Mouse (Mus musculus): Measurements from ENCODE around the gene Rhbdd3. TPM values are rescaled to one million over a fixed set of nuclear protein-coding genes. Genes with fewer than 3 reads are reported as not detected.

Rhbdd3 gene
- total RNA-seq, 1 experiment from 2014 or later = 5.2 TPM

DNA sequence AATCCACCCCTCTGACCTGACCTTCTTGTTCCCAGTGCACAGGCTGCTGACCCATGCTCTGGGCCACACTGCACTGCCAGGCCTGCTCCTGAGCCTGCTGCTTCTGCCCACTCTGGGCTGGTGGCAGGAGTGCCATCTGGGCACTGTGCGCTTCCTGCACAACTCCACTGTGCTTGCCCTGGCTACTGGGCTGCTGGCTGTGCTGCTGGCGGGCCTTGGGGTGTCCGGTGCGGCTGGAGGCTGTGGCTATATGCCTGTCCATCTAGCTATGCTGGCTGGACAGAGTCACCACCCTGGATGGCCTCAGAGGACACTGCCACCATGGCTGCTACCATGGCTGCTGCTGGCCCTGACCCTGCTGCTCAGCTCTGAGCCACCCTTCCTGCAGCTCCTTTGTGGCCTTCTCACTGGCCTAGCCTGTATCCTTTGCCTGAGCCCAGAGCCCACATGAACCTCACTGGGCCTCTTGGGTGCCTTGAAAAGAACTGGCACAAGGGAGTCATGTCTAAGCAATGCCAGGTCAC is 5.3 kb downstream of the Rhbdd3 start:
- ATAC-seq (ENCODE audit: extremely low read depth, insufficient number of reproducible peaks, low FRiP score, poor library complexity, severe bottlenecking) = no peak

- ATAC-seq (ENCODE audit: extremely low read depth, insufficient number of reproducible peaks, low FRiP score, poor library complexity, severe bottlenecking) = no peak
Observed at GRCm38 (mm10) chr11:5109441-5109840, 10.7 kb downstream of the Rhbdd3 start.

- ATAC-seq (ENCODE audit: extremely low read depth, insufficient number of reproducible peaks, low FRiP score, poor library complexity, severe bottlenecking) = no peak
Observed at GRCm38 (mm10) chr11:5113645-5114044, 14.9 kb downstream of the Rhbdd3 start.

DNA sequence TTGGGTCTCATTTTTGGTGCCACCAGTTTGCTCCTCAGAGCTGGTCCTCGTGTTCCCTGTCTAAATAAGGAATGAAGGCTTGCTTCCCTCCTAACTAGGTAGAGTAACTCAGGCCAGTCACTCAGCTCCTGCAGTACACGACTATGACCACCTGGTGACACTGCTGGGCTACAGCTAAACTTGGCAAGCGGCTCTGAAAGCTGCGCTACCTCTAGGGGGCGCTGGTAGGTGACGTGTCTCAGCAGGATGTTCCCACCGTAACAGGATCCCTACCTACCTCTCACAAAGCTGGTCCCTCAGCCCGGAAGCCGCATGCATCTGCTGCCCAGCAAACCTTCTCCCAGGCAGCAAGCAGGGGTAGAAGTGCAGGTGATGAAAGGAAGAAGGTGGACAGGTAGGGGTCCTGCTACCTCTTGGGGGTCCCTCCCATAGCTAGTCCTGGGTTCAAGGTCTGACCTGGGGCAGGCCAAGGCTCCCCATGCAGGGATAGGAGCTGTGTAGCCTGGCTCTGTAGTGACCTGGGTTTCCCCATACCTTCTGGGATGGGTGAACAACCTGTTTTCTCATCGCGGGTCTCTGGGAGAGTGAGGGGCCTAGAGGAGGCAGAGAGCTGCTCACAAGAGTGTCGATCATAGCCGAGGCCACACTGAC is 16.3 kb downstream of the Rhbdd3 start:
- ATAC-seq (ENCODE audit: extremely low read depth, insufficient number of reproducible peaks, low FRiP score, poor library complexity, severe bottlenecking) = peak; percentile 94

DNA sequence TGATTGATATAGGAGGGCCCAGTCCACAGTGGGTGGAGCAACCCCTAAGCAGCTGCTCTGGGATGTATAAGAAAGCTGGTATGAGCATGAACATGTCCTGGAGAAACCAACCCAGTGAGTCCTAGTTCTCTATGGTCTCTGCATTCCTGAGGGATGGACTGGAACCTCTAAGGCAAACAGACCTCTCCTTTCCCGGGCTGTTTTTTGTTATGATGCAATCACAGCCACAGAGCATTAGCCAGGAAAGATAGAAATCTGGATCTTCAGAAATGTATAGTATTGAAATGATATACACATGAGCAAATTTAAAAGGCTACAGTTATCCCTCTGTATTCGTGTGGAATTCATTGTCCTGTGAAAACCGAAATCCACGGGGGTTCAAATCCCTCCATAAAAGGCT is 27.0 kb downstream of the Rhbdd3 start:
- ATAC-seq (ENCODE audit: extremely low read depth, insufficient number of reproducible peaks, low FRiP score, poor library complexity, severe bottlenecking) = no peak

DNA sequence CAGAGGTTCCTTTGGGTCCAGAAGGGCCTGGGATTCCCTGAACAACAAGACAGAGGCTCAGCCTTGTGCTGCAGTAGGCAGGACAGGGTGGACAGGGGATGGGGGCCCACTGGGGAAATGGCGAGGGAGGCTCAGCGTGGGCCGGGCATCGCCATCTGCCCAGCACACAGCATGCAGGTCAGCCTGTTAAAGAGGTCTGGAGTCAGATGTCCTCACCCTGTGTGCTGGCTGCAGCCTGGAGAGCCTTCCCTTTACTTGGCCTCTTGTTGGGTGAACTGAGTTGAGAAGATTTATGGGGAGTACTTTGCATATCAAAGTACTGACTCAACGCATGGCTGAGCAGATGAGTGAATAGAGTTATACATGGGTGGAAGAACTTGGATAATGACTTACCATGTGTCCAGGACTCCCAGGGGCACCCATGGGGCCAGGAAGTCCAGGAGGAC is 30.3 kb downstream of the Rhbdd3 start:
- ATAC-seq (ENCODE audit: extremely low read depth, insufficient number of reproducible peaks, low FRiP score, poor library complexity, severe bottlenecking) = no peak

- ATAC-seq (ENCODE audit: extremely low read depth, insufficient number of reproducible peaks, low FRiP score, poor library complexity, severe bottlenecking) = no peak
Observed at GRCm38 (mm10) chr11:5130111-5130665, 31.5 kb downstream of the Rhbdd3 start.

DNA sequence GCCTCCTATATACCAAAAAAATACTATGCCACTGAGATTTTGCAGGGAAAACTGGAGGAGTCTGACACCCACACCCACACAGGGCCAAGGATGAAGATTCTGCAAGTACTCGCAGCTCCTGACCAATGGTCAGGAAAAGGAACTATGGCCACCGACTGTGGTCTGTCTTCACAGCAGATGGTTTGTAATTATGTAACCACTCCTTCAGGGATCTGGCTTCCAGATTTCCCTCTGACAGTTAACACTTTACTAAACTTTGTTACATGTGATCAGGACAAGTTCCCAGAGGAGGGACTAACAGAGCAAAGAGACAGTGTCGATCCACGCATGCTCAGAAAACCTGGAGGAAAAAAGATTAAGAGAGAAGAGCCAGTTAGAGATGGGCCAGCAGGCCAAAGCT is 34.0 kb downstream of the Rhbdd3 start:
- ATAC-seq (ENCODE audit: extremely low read depth, insufficient number of reproducible peaks, low FRiP score, poor library complexity, severe bottlenecking) = no peak

- ATAC-seq (ENCODE audit: extremely low read depth, insufficient number of reproducible peaks, low FRiP score, poor library complexity, severe bottlenecking) = no peak
Observed at GRCm38 (mm10) chr11:5135914-5136313, 37.2 kb downstream of the Rhbdd3 start.

- no peak for ATAC-seq (ENCODE audit: extremely low read depth, insufficient number of reproducible peaks, low FRiP score, poor library complexity, severe bottlenecking)
Observed at GRCm38 (mm10) chr11:5138642-5139041, 39.9 kb downstream of the Rhbdd3 start.

DNA sequence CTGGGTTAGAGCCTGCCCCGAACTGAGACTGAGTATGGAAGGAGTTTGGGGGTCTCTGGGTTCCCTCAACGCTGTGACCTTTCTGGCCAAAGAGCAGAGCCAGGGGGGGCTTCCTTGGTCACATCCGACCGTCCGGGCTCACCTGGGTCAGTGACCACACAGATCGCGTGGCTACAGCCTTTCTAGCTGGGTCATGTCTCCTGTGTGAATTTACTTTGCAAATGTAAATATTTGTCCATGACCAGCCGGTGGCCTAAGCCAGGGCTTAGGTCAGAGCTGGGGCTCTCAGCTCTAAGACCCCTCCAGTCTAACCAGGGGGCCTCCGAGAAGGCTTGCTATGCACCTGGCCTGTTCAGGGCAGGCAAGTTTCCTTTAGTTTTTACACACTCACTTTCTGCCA is 40.6 kb downstream of the Rhbdd3 start:
- ATAC-seq (ENCODE audit: extremely low read depth, insufficient number of reproducible peaks, low FRiP score, poor library complexity, severe bottlenecking) = no peak

- ATAC-seq (ENCODE audit: extremely low read depth, insufficient number of reproducible peaks, low FRiP score, poor library complexity, severe bottlenecking) = no peak
Observed at GRCm38 (mm10) chr11:5140619-5141018, 41.9 kb downstream of the Rhbdd3 start.

DNA sequence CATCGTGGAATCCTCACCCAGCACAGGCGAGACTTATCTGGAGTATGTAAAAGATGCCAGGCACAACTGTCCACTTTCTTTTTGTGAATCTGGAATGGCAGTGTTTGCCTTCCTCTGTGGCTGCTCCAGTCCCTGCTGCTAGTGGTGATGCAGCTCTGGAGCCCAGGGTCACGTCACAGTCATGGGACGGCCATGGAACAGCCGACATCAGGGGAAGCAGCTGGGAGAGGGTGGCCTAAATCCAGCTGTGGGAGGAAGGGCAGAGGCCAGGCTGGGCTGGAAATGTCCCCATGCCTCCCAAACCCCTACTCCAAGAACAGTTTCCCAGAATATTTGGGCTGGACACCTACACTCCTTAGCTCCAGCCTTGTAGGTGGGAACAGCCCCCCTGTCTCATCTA is 42.5 kb downstream of the Rhbdd3 start:
- ATAC-seq (ENCODE audit: extremely low read depth, insufficient number of reproducible peaks, low FRiP score, poor library complexity, severe bottlenecking) = no peak

DNA sequence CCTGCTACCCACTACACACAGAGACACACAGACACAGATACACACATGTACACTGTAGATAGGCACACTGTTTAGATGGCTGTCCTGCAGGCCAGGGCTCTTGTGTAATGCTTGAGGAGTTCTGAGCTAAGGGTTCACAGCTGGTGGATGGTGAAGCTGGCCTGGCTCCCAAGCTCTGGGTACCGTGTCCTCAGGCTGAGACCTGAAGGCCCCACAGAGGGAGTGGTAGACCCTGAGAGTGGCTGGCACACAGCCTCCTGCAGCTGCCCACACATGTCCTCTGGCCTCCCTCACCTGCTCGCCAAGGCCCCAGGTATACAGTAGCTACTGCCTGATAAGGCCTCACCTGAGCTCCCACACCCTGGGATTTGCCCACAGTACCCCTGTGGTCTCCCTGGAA is 43.2 kb downstream of the Rhbdd3 start:
- no peak for ATAC-seq (ENCODE audit: extremely low read depth, insufficient number of reproducible peaks, low FRiP score, poor library complexity, severe bottlenecking)

DNA sequence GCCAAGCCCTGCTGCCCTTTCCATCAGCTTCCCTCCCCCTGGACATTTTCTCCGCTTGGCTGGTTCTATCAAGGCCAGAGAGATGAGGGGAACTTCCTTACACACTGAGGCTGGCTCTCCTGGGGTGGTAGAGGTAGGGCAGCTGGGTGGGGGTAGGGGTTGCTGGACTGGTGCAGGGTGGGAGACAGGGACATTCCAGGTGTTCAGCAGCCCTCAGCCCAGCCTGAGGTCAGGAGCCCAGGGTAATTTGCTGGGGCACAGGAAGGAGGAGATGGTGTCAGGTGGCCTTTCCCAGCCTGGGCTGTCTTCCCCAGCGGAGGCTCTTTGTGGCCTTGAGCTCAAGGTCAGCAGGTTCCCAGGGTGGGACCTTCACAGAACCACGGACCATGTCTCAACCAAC is 46.9 kb downstream of the Rhbdd3 start:
- no peak for ATAC-seq (ENCODE audit: extremely low read depth, insufficient number of reproducible peaks, low FRiP score, poor library complexity, severe bottlenecking)

DNA sequence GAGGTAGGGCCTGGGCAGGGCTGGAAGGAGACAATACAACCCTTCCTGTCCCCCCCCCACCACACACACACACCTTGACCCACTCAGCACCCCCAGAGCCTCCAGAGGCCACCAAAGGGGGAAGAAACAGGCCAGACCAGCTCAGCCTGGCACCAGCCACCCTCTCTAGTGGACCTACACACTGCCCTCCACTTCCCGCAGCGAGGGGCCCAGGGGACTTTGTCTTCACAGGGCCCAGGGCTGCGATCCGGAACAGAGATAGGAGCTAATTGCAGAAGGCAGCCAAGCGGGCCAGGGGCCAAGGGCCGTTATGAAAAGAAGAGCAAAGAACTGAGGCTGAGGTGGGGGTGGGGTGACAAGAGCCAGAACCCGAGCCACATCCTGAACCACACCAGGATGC is 50.5 kb downstream of the Rhbdd3 start:
- no peak for ATAC-seq (ENCODE audit: extremely low read depth, insufficient number of reproducible peaks, low FRiP score, poor library complexity, severe bottlenecking)

DNA sequence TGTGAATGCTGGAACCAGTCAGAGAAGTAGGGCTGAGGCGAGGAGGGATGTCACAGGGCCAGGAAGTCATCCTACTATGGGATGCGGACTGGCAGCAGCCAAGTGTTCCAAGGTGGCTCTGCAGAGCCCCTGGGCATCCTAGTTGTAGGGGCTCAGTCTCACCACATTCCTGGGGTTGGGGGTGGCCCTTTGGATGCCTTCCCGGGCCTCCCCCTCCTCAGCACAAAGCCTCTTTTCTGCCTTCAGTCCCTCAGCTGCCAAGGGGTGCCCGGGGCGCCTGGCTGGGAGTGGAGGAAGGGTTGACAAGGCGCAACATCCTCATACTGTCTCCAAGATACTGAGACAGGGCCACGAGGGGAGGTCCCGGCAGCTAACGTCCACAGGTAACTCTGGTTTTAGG is 51.2 kb downstream of the Rhbdd3 start:
- ATAC-seq (ENCODE audit: extremely low read depth, insufficient number of reproducible peaks, low FRiP score, poor library complexity, severe bottlenecking) = no peak

DNA sequence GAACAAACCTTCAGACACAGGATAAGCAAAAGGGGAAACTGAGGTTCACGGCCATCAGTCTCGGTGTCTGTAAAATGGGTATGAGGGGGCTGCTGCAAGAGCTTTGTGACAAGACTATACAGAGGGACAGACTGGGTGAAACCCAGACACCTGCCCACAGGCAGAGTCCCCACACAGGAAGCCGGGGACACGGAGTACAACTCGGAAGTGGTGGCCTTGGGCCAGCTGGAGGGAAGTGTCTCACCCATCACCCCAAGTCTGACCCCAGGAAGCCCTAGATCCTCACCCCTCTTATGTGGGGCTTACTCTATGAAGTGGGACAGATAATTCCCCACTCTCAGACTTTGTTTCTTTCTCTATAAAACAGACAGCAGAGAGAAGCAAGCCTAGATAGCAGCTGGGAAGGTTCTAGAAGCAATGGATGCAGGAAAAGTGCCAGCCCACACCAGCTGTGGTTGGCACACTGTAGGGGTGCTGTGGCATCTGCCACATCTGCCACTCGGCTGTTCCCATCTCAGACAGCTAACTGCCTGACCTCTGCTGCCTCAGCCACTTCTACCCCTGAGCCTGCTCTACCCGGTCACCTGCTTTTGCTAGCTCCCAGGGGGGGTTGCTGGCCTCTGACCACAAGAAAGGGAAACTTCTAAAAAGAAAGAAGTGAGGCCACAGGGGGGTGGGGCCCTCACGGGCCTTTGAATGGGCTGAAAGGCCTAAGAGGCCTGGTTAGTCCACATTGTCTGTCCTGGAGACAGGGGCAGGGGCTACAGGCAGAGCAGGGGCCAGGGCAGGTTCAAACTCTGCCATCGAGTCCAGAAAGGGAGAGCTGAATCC is 51.9 kb downstream of the Rhbdd3 start:
- ATAC-seq (ENCODE audit: extremely low read depth, insufficient number of reproducible peaks, low FRiP score, poor library complexity, severe bottlenecking) = 0 out of 2 replicates have a peak, but pooled peaks have one; percentile 25

DNA sequence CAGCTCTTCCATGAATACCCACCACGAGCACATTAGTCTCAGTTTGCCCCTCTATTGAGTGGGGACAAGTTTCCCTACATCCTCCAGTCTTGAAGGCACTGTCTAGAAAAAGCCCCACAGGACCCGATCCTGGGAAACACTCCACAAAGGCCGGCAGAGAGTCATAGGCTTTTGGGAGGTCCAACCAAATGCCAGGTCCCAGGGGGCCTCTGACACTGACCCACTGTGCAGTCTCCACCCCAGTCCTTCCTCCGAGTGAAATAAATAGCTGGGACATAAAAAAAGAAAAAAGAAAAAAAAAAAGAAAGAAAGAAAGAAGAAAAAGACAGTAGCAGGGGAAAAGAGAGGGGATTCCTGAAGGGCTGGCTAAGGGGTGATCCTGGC is 52.5 kb downstream of the Rhbdd3 start:
- no peak for ATAC-seq (ENCODE audit: extremely low read depth, insufficient number of reproducible peaks, low FRiP score, poor library complexity, severe bottlenecking)

Measured in neutrophil, adult 5-6 weeks (primary cell).